Comparison of ENCODE assay signal across 22 mouse cellular contexts in the genomic region with DNA sequence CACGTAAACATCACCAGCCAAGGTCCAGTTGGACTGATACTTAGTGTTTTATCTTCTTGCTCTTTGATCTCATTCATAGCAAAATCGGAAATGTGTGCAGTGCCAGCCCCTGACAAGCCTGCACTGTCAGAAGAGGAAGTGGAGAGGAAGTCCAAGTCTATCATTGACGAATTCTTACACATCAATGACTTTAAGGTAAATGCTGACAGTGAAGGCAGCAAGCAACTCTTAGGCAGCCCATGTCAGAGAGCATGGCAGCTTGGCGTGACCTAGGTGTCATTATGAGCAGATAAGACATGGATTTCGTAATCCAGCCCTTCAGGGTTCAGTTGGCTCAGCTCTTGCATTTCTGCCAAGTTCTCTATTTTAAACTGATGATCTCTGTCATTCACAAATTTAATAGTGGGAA. TPM values are rescaled to one million over a fixed set of nuclear protein-coding genes. Genes with fewer than 3 reads are reported as not detected.
A peak's percentile ranks its signal among the peaks of the same experiment; 100 is the strongest.
DNase-seq lines count a peak whose midpoint lies in the region; ATAC-seq lines count a peak whose summit lies in the region.
"Had no signal": no experiment of that assay in that cellular context is flagged by ENCODE, and none has a peak within 500 bp of the region (broad histone marks: within the 10 kb centered on the region; RNA-seq: fewer than 3 reads in every experiment).

No protein-coding gene starts in this region.

- H3K4me1 ChIP-seq in liver, embryonic 16.5 days (ENCODE audit: control insufficient read depth, low read depth, low read length): no peaks in the 10 kb centered on the region
- no peaks in the 10 kb centered on the region for H3K4me1 ChIP-seq in liver, embryonic 11.5 days (replicated peaks; ENCODE audit: control insufficient read depth, insufficient read depth, low read length)
- H3K4me1 ChIP-seq: midbrain, embryonic 12.5 days had no signal

- no peak overlapping the region for H3K4me3 ChIP-seq in liver, embryonic 16.5 days (ENCODE audit: low read depth, low read length)
- no peak overlapping the region for H3K4me3 ChIP-seq in liver, embryonic 11.5 days (ENCODE audit: low read depth, low read length)
- H3K4me3 ChIP-seq: erythroblast, embryonic 14.5 days; midbrain, embryonic 12.5 days had no signal

- H3K4me2 ChIP-seq in liver, embryonic 16.5 days (ENCODE audit: low read depth, low read length): no peak overlapping the region
- H3K4me2 ChIP-seq in liver, embryonic 11.5 days: no peak overlapping the region
- H3K4me2 ChIP-seq: heart, embryonic 11.5 days; midbrain, embryonic 12.5 days had no signal

- 45% methylated on average over 5 of the region's 5 CpGs for WGBS in liver, embryonic 16.5 days (ENCODE audit: insufficient replicate concordance)
- 62% methylated on average over 5 of the region's 5 CpGs for WGBS in liver, embryonic 11.5 days

- peaks cover 16% of the 10 kb centered on the region for H3K36me3 ChIP-seq in liver, embryonic 16.5 days (ENCODE audit: control insufficient read depth, insufficient read depth)
- H3K36me3 ChIP-seq in liver, embryonic 11.5 days (ENCODE audit: control insufficient read depth, insufficient read depth, low read length): peaks cover 35% of the 10 kb centered on the region; the same call in 1 of the 2 replicates

- peak; percentile 51; the same call in 1 of the 2 replicates for ATAC-seq in liver, embryonic 16.5 days (ENCODE audit: low read depth)
- no peak for ATAC-seq in liver, embryonic 11.5 days (replicated peaks; ENCODE audit: low FRiP score)
- ATAC-seq: activated CD4-positive, CD25-positive, alpha-beta regulatory T cell, adult 4 months; forebrain, embryonic 16.5 days; hindbrain, embryonic 16.5 days; Patski had no signal

- H3K27me3 ChIP-seq in liver, embryonic 16.5 days (ENCODE audit: control insufficient read depth, insufficient read depth, low read depth, low read length): no peaks in the 10 kb centered on the region
- no peaks in the 10 kb centered on the region for H3K27me3 ChIP-seq in liver, embryonic 11.5 days (replicated peaks; ENCODE audit: control insufficient read depth, insufficient read depth, low read length)
- H3K27me3 ChIP-seq: midbrain, embryonic 12.5 days; Patski had no signal

- H3K9ac ChIP-seq in liver, embryonic 16.5 days (ENCODE audit: low read depth, low read length): no peak overlapping the region
- no peak overlapping the region for H3K9ac ChIP-seq in liver, embryonic 11.5 days (ENCODE audit: low read depth, low read length)
- H3K9ac ChIP-seq: liver, embryonic 14.5 days; midbrain, embryonic 12.5 days had no signal

- peak; percentile 60 for DNase-seq in adrenal gland, adult 2 months
- DNase-seq in adrenal gland, postnatal 4 days (ENCODE audit: low spot score in 2 of 2): no peak
- no peak for DNase-seq in liver, embryonic 11.5 days (ENCODE audit: low spot score)
- DNase-seq in adrenal gland, postnatal 14 days: peak; percentile 35
- peak; percentile 63 for DNase-seq in skeletal muscle tissue, adult 2 months (ENCODE audit: low read depth, low spot score)
- DNase-seq in thymus, postnatal 10 days (ENCODE audit: low spot score in 2 of 2): no peak
- DNase-seq in cerebellum, postnatal 25 days: no peak
- DNase-seq: cerebellum, adult 18-20 months; kidney, adult 9 months; kidney, postnatal 4 days; retina, postnatal 1 day; right cerebral cortex, postnatal 4 days; thymus, adult 18-20 months had no signal

- no peaks in the 10 kb centered on the region for H3K9me3 ChIP-seq in liver, embryonic 16.5 days (replicated peaks; ENCODE audit: control insufficient read depth, low read length)
- no peaks in the 10 kb centered on the region for H3K9me3 ChIP-seq in liver, embryonic 11.5 days (ENCODE audit: control insufficient read depth, low read length)
- H3K9me3 ChIP-seq: midbrain, embryonic 12.5 days had no signal

- no peak overlapping the region for H3K27ac ChIP-seq in liver, embryonic 16.5 days (ENCODE audit: low read length)
- H3K27ac ChIP-seq in liver, embryonic 11.5 days (ENCODE audit: low read depth, low read length): no peak overlapping the region
- H3K27ac ChIP-seq: liver, embryonic 14.5 days; midbrain, embryonic 12.5 days had no signal

RNA-seq across cellular contexts. Expression of a gene that starts 31.5 kb away (rescaled TPM):
- 100 to 1,000 TPM; 202 to 222 TPM for total RNA-seq in adrenal gland, adult 2 months (2021)
- polyA plus RNA-seq in adrenal gland, adult 2 months (2012; rRNA removed): 40.0 and 49.8 TPM in 2 replicates
- 100 to 1,000 TPM; 212 to 217 TPM for total RNA-seq in adrenal gland, postnatal 4 days (2021)
- polyA plus RNA-seq in liver, embryonic 16.5 days (2015; fragmentation: Nextera tagmentation; extraction: Ambion mirVana): 38.3 and 40.1 TPM in 2 replicates
- 78.3 and 80.4 TPM in 2 replicates for polyA plus RNA-seq in liver, embryonic 11.5 days (2014; fragmentation: Nextera tagmentation; extraction: Ambion mirVana)
- total RNA-seq in adrenal gland, postnatal 14 days (2021): 164 and 180 TPM in 2 replicates

Comparison
In these comparisons a context has a peak if more than half of its experiments do, and no peak if none do; other contexts are left out.
1. DNase-seq: peak in adrenal gland, adult 2 months (single experiment), adrenal gland, postnatal 14 days (single experiment) and skeletal muscle tissue, adult 2 months (single experiment); none in adrenal gland, postnatal 4 days (0 of 2), liver, embryonic 11.5 days (single experiment), thymus, postnatal 10 days (0 of 2) and cerebellum, postnatal 25 days (0 of 2).